Mouse (Mus musculus) heart, embryonic 16.5 days (tissue): ENCODE measurements around the gene Cysrt1. TPM values are rescaled to one million over a fixed set of nuclear protein-coding genes. Genes with fewer than 3 reads are reported as not detected.

Experiments
- ATAC-seq: fragments of 200-750 bp; cut with Nextera tagmentation; replicated peaks from 2 replicates; pipeline ENCODE4 v1.8.0; 2017; ENCODE audit warnings: moderate number of reproducible peaks; ENCODE audit not compliant: insufficient read depth, low FRiP score; ENCODE audit errors: extremely low read depth
- H3K27ac ChIP-seq: fragments of 300-500 bp; sonication (generic); 2 replicates; pipeline ENCODE4 v1.5.1; 2014; ENCODE audit warnings: mild to moderate bottlenecking, low read length, control low read depth, moderate library complexity
- H3K27me3 ChIP-seq: fragments of 300-500 bp; sonication (generic); 2 replicates; pipeline ENCODE4 v1.6.1; 2014; ENCODE audit warnings: low read length, mixed read lengths; ENCODE audit not compliant: control insufficient read depth, insufficient read depth
- H3K36me3 ChIP-seq: fragments of 300-500 bp; sonication (generic); 2 replicates; pipeline ENCODE4 v1.6.1; 2014; ENCODE audit not compliant: control insufficient read depth, insufficient read depth
- H3K4me1 ChIP-seq: fragments of 300-500 bp; sonication (generic); 2 replicates; pipeline ENCODE4 v1.6.1; 2014; ENCODE audit warnings: low read length, mixed read lengths; ENCODE audit not compliant: control insufficient read depth, insufficient read depth
- H3K4me2 ChIP-seq: fragments of 300-500 bp; sonication (generic); 2 replicates; pipeline ENCODE4 v1.6.1; 2014; ENCODE audit warnings: low read depth, mild to moderate bottlenecking, control low read depth, low read length
- H3K4me3 ChIP-seq: fragments of 300-500 bp; sonication (generic); 2 replicates; pipeline ENCODE4 v1.5.1; 2014; ENCODE audit warnings: mild to moderate bottlenecking, control low read depth, low read length
- H3K9ac ChIP-seq: fragments of 300-500 bp; sonication (generic); 2 replicates; pipeline ENCODE4 v1.6.1; 2014; ENCODE audit warnings: low read length, control low read depth
- H3K9me3 ChIP-seq: fragments of 300-500 bp; sonication (generic); replicated peaks from 2 replicates; pipeline ENCODE4 v1.6.1; 2016; ENCODE audit warnings: low read length; ENCODE audit not compliant: control insufficient read depth
- WGBS: fragments of 180-500 bp; shearing (Covaris S2); extraction: QIAGEN DNeasy Blood & Tissue Kit; methylation state at CpG from one replicate; pipeline ENCODE4 v1.1.7; 2014; 5-methylcytosine and 5-hydroxymethylcytosine counted together
- polyA plus RNA-seq: library from polyadenylated mRNA; unstranded; fragments of >200 nt; fragmentation: Nextera tagmentation; extraction: Ambion mirVana; gene quantifications from 2 replicates; pipeline ENCODE4 v1.2.1, GENCODE M21; 2015

Gene Cysrt1
- polyA plus RNA-seq, 1 experiment from 2014 or later: not detected

DNA sequence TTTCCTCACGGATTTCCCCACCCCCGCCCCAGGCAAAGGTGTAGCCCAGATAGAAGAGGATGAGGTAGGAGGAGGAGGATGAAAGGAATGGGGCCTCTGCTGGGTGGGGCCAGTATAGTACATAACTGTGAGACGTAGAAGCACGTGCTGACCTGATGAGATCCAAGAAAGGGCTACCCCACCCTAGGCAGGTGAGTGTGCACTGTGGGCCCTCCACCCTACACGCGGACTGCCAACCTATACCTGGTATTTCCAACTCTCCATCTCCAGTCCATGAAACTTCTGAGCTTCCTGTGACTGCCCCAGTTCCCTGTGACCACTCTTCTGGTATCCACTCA, 845 bp downstream of the Cysrt1 start:
- ATAC-seq: no peak
- Histone ChIP-seq H3K4me2 (peak overlapping the region; percentile 95), H3K9me3 (no peaks in the 10 kb centered on the region), H3K4me3 (peak overlapping the region; percentile 62), H3K9ac (no peak overlapping the region), H3K4me1 (peaks cover 13% of the 10 kb centered on the region), H3K36me3 (peaks cover 4% of the 10 kb centered on the region; the same call in 1 of the 2 replicates), H3K27ac (no peak overlapping the region), H3K27me3 (peaks cover 16% of the 10 kb centered on the region; the same call in 1 of the 2 replicates)
- 14% methylated on average over 6 of the region's 6 CpGs for WGBS

DNA sequence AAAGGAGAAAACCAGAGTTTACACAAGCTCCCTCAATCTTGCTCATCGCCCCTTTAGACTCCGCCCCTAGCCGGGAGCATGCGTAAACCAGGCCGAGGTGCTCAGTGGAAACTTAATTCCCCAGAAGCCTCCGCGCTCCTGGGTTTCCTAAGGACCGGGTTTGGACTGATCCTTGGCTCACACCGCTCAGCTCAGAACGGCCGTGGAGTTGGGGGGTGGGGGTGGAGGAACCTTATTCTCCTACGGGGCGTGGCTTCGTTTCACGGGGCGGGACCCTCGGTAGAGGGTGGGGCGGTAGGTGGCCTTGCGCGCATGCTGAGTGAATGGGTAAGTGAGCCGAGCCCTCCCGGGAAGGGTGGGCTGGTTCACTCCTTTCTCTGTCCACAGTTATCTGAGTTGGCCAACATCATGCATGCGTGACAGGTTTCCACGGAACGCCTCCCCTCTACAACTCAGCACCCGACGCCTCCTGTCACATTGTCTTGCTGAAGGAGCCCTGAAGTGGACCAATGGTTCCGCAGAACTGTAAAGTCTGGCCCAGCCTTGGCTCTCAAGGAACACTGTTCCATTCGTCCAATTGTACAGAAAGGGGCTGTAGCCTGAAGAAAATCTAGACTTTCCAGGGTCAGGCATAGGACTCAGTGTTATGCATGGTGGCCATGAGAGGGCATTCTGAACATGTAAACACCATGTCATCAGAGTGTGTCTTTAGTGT, 1.4 kb downstream of the Cysrt1 start:
- peak overlapping the region; percentile 71 for H3K4me2 ChIP-seq
- H3K4me3 ChIP-seq: peak overlapping the region; percentile 49
- no peak overlapping the region for H3K27ac ChIP-seq
- WGBS: 1% methylated on average over 29 of the region's 29 CpGs
- peaks cover 13% of the 10 kb centered on the region for H3K4me1 ChIP-seq
- ATAC-seq: peak; percentile 75
- peaks cover 4% of the 10 kb centered on the region; the same call in 1 of the 2 replicates for H3K36me3 ChIP-seq
- H3K27me3 ChIP-seq: peaks cover 18% of the 10 kb centered on the region; the same call in 1 of the 2 replicates
- H3K9ac ChIP-seq: peak overlapping the region; percentile 60
- H3K9me3 ChIP-seq: no peaks in the 10 kb centered on the region

DNA sequence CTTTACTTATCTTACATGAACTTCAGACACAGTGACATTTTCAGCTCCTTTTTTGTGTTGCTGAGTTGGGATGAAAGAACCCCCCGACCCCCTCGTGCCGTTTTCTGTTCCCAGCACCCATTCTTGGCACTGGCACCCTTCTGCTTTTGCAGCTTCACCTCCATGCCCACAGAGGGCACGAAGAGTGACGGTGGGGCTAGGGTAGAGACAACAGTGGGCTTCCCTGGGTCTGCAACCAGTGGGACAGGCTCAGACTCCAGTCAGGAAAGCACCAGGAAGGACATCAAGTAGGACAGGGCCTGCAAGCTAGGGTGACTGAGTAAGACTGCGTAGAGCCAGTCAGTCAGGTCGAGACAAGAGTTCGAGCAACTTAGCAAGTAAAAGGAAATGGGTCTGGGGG, 1.9 kb downstream of the Cysrt1 start:
- Histone ChIP-seq H3K4me3 (peak overlapping the region; percentile 49), H3K4me1 (peaks cover 13% of the 10 kb centered on the region), H3K27ac (0 out of 2 replicates have a peak overlapping the region, but pooled peaks have one; percentile 9), H3K9ac (peak overlapping the region; percentile 60), H3K27me3 (peaks cover 20% of the 10 kb centered on the region; the same call in 1 of the 2 replicates), H3K4me2 (peak overlapping the region; percentile 71), H3K9me3 (no peaks in the 10 kb centered on the region), H3K36me3 (no peaks in the 10 kb centered on the region; the same call in 1 of the 2 replicates)
- WGBS: 57% methylated on average over 8 of the region's 8 CpGs
- no peak for ATAC-seq

DNA sequence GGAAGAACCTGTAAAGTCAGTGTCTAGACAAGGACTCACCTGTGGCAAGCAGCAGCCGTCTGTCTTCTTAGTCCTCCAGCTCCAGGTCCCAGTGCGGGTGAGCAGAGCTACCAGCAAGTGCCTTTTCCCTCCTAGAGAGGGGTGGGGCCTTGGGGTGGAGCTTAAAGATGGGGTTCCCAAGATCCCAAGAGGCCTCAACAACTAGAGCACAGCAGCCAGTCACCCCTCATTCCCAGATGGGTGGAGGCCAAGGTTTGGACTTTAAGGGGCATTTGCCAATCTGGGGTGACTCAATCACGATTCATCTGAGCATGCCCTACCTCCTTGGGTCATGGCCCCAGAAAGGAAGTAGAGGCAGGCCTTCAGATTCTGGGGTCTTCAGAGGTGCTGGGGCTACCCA, 2.5 kb downstream of the Cysrt1 start:
- H3K27me3 ChIP-seq: peaks cover 20% of the 10 kb centered on the region; the same call in 1 of the 2 replicates
- no peaks in the 10 kb centered on the region for H3K36me3 ChIP-seq
- 81% methylated on average over 3 of the region's 3 CpGs for WGBS

DNA sequence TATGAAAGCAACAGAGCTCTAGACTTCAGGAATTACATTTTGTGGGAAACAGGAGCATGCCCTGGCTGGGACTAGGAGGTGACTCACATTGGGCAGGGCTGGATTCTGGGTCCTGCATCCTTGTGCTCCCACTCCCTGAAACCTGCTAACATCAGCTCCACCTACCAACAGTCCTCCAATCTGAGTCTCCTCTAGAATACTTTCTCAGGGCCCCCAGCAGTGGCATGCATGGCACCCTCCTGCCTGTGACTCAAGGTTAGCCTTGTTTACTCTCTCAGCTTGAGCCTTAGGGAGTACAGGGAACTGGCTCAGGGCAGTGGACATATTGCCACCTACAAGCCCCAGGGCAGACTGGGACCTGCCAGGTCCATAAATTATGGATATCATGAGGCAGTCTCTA, 4.1 kb downstream of the Cysrt1 start:
- Histone ChIP-seq H3K27me3 (peaks cover 16% of the 10 kb centered on the region; the same call in 1 of the 2 replicates), H3K4me3 (no peak overlapping the region), H3K4me1 (peaks cover 13% of the 10 kb centered on the region), H3K36me3 (no peaks in the 10 kb centered on the region), H3K4me2 (no peak overlapping the region), H3K27ac (no peak overlapping the region), H3K9me3 (no peaks in the 10 kb centered on the region), H3K9ac (no peak overlapping the region)
- ATAC-seq: no peak

More for the DNA sequence above, 2.5 kb downstream of the Cysrt1 start:
- Histone ChIP-seq H3K4me3 (no peak overlapping the region), H3K4me2 (no peak overlapping the region), H3K4me1 (peaks cover 13% of the 10 kb centered on the region), H3K27ac (no peak overlapping the region), H3K9me3 (no peaks in the 10 kb centered on the region), H3K9ac (no peak overlapping the region)
- ATAC-seq: no peak

DNA sequence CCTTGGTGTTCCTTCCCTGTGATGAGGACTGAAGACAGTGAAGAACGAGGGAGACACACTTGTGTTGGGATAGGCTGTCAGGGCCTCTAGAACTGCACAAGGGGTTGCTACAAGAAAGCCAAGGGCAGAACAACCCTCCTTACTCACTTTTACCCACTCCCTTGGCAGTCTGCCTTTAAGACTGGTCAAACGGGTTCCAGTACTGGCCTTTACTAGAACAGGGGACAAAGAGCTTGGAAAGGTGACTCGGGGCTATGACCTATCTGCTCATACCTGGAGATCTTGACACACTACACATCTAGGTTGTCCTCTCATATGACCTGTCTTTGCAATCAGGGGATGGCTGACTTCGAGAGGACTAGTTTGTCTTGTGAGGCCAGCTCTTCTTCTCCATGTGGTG, 4.7 kb downstream of the Cysrt1 start:
- WGBS: 55% methylated on average over 4 of the region's 4 CpGs
- no peak overlapping the region for H3K27ac ChIP-seq
- no peak for ATAC-seq
- H3K4me3 ChIP-seq: no peak overlapping the region
- no peak overlapping the region for H3K9ac ChIP-seq
- H3K4me1 ChIP-seq: peaks cover 13% of the 10 kb centered on the region
- H3K36me3 ChIP-seq: no peaks in the 10 kb centered on the region
- no peak overlapping the region for H3K4me2 ChIP-seq
- H3K9me3 ChIP-seq: no peaks in the 10 kb centered on the region
- H3K27me3 ChIP-seq: peaks cover 14% of the 10 kb centered on the region; the same call in 1 of the 2 replicates

DNA sequence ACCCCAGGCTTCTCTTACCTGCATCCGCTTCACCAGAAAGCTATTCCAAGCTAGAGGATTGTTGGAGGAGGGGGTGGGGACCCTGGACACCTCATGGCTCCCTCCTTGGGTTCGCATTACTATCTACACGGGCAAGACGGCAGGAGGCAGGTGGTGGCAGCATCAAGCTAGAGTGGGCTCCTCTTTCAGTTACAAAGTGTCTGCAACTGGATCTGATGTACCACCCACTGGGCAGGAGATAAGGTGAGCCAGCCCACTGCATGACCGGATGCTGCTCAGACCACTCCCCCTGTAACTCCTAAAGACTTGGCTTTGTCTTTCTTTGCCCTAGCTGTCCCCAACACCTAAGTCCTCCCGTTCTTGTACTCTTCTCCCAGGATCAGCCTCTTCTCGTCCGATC, 5.6 kb downstream of the Cysrt1 start, which contains the start of gene Rnf224:
Gene Rnf224, minus strand, starts transcription at position 174 of the 400 bp plus-strand sequence.
- Histone ChIP-seq H3K9ac (no peak within 1 kb of the TSS), H3K27me3 (peaks cover 10% of the 10 kb centered on the region; the same call in 1 of the 2 replicates), H3K4me2 (no peak within 1 kb of the TSS), H3K27ac (no peak within 1 kb of the TSS), H3K36me3 (no peaks in the 10 kb centered on the region), H3K9me3 (no peaks in the 10 kb centered on the region), H3K4me3 (no peak within 1 kb of the TSS), H3K4me1 (peaks cover 8% of the 10 kb centered on the region)
- WGBS: 18% methylated on average over 8 of the region's 8 CpGs
- ATAC-seq: no peak

DNA sequence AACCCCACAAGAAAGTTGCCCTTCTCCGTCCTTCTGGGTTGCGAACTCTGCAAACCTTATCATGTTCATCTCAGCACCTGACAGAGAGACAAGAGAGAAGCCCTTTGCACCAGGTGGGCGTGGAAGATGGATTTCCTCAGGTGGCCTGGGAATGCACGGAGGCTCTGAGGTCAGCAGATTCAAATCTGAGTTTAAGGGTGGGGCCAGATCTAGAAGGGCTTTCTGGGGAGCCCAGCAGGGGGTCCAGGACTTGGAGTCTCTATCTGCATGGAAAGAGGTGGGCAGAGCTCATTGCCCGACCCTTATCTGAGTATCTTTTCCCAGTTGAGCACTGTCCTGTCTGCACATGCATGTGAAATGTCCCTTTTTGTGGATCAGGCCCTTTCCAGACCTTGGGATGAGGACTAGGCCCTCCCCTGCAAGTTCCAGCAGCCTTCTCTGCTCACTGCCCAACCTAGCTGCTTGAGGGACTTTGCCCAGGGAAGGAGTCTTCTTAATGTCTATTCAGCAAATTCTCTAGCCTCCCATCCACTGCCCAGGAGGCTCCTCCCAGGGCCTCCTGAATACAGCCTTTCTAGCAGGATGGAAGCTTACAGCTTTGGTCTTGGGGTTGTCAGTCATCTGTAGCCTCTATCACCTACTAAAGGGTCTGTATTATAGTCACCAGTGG, 7.6 kb downstream of the Cysrt1 start:
- Histone ChIP-seq H3K27me3 (peaks cover 6% of the 10 kb centered on the region; the same call in 1 of the 2 replicates), H3K4me2 (no peak overlapping the region), H3K27ac (no peak overlapping the region), H3K9ac (no peak overlapping the region), H3K4me1 (no peaks in the 10 kb centered on the region), H3K4me3 (no peak overlapping the region), H3K9me3 (no peaks in the 10 kb centered on the region), H3K36me3 (no peaks in the 10 kb centered on the region)
- ATAC-seq: no peak
- 57% methylated on average over 5 of the region's 5 CpGs for WGBS

DNA sequence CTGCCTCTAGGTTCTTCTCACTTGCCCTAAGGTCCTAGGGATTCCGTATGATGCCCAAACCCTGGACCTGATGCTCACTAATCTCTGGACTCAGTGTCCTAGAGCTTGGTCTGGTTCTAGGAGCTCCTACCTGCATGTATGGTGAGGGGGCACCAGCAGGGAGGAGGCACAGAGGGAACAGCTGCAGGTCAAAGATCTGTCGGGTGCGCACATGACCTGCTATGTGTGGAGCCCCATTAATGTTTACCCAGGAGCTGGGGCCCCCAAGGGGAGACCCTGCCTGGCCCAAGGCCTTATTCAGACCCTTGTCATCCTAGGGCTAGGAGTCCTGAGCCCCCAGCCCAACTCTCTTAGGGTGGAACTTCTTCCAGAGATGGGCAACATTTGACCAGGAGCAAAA, 8.2 kb downstream of the Cysrt1 start, which contains the start of gene Slc34a3:
Gene Slc34a3, minus strand, starts transcription at position 315 of the 400 bp plus-strand sequence.
- no peak within 1 kb of the TSS for H3K4me3 ChIP-seq
- peaks cover 6% of the 10 kb centered on the region; the same call in 1 of the 2 replicates for H3K27me3 ChIP-seq
- no peak for ATAC-seq
- no peaks in the 10 kb centered on the region for H3K9me3 ChIP-seq
- H3K27ac ChIP-seq: no peak within 1 kb of the TSS
- no peak within 1 kb of the TSS for H3K9ac ChIP-seq
- H3K36me3 ChIP-seq: no peaks in the 10 kb centered on the region
- WGBS: 82% methylated on average over 3 of the region's 3 CpGs
- no peaks in the 10 kb centered on the region for H3K4me1 ChIP-seq
- no peak within 1 kb of the TSS for H3K4me2 ChIP-seq
